Mouse (Mus musculus) limb, embryonic 15.5 days (tissue): ENCODE data around the gene Med12l. TPM values are rescaled to one million over a fixed set of nuclear protein-coding genes. Genes with fewer than 3 reads are reported as not detected.

ENCODE experiments used
- ATAC-seq: fragments of 200-750 bp; cut with Nextera tagmentation; 2 replicates; pipeline ENCODE4 v1.8.0; 2017; ENCODE audit warnings: low read depth, moderate TSS enrichment; ENCODE audit not compliant: insufficient number of reproducible peaks, low FRiP score, low TSS enrichment
- H3K27ac ChIP-seq: fragments of 300-500 bp; sonication (generic); 2 replicates; pipeline ENCODE4 v1.5.1; 2015; ENCODE audit warnings: moderate library complexity, mild to moderate bottlenecking, inconsistent platforms
- H3K27me3 ChIP-seq: fragments of 300-500 bp; sonication (generic); 2 replicates; pipeline ENCODE4 v1.6.1; 2015; ENCODE audit warnings: inconsistent platforms
- H3K36me3 ChIP-seq: fragments of 300-500 bp; sonication (generic); 2 replicates; pipeline ENCODE4 v1.6.1; 2015; ENCODE audit warnings: inconsistent platforms
- H3K4me1 ChIP-seq: fragments of 300-500 bp; sonication (generic); 2 replicates; pipeline ENCODE4 v1.6.1; 2015; ENCODE audit warnings: inconsistent platforms
- H3K4me2 ChIP-seq: fragments of 300-500 bp; sonication (generic); 2 replicates; pipeline ENCODE4 v1.6.1; 2015; ENCODE audit warnings: mild to moderate bottlenecking, inconsistent platforms
- H3K4me3 ChIP-seq: fragments of 300-500 bp; sonication (generic); 2 replicates; pipeline ENCODE4 v1.5.1; 2015; ENCODE audit warnings: mild to moderate bottlenecking, inconsistent platforms
- H3K9ac ChIP-seq: fragments of 300-500 bp; sonication (generic); 2 replicates; pipeline ENCODE4 v1.6.1; 2015; ENCODE audit warnings: inconsistent platforms
- H3K9me3 ChIP-seq: fragments of 300-500 bp; sonication (generic); 2 replicates; pipeline ENCODE4 v1.6.1; 2016; ENCODE audit warnings: inconsistent platforms
- WGBS: fragments of 180-500 bp; shearing (Covaris S2); methylation state at CpG from one replicate; pipeline ENCODE4 v1.1.7; 2015; 5-methylcytosine and 5-hydroxymethylcytosine counted together
- polyA plus RNA-seq: library from polyadenylated mRNA; unstranded; fragments of >200 nt; fragmentation: Nextera tagmentation; extraction: Ambion mirVana; gene quantifications from 2 replicates; pipeline ENCODE4 v1.2.1, GENCODE M21; 2015

Med12l gene
- polyA plus RNA-seq, 1 experiment from 2014 or later: 2.0 TPM

DNA sequence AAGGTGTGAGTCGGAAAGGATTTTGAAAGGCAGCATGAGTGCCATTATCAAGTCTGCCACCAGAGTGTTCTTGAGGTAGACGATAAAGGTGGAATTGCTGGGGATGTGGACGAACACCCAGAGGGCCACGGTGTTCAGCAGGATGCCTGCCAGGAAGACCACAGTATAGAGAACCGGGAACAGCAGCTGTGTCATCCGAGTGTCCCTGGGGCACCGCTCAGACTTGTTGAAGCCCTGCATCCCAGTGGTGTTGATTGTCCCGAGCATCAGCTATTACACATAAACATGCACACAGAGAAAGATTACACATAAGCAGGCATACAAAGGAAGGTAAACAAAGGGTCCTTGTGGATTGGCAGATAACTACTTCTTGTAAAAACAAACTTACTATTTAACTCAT is 204.5 kb downstream of the Med12l start:
- no peak for ATAC-seq
- 76% methylated on average over 8 of the region's 8 CpGs for WGBS

DNA sequence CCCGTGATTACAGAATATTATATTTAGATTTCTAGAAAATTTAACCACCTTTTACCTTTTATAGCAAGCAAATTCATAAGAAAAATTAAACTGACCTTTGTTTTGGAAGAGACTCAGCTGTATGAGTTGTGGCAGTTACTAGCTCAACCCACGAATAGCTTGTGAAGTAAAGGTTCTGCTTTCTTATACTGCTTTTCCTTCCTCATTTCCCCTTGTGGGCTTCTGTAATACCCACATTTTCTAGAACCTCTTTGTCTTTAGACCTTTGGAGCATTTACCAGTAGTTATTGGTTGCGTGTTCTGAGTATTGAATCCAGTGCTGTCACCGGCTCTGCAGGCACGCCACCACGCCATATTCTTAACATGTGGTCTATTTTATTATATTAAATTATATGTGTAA is 205.1 kb downstream of the Med12l start, which contains the start of gene P2ry13:
Gene P2ry13, minus strand, starts transcription at position 156 of the 400 bp plus-strand sequence.
- Histone ChIP-seq H3K36me3 (no peaks in the 10 kb centered on the region), H3K27me3 (no peaks in the 10 kb centered on the region), H3K9ac (no peak within 1 kb of the TSS), H3K27ac (no peak within 1 kb of the TSS), H3K4me1 (peaks cover 5% of the 10 kb centered on the region), H3K4me3 (no peak within 1 kb of the TSS), H3K4me2 (no peak within 1 kb of the TSS), H3K9me3 (no peaks in the 10 kb centered on the region)
- WGBS: 74% methylated on average over 6 of the region's 6 CpGs
- no peak for ATAC-seq

More for the DNA sequence above, 204.5 kb downstream of the Med12l start:
- Histone ChIP-seq H3K9me3 (no peaks in the 10 kb centered on the region), H3K9ac (no peak overlapping the region), H3K4me2 (no peak overlapping the region), H3K4me1 (peaks cover 5% of the 10 kb centered on the region), H3K4me3 (no peak overlapping the region), H3K27ac (no peak overlapping the region), H3K36me3 (no peaks in the 10 kb centered on the region), H3K27me3 (no peaks in the 10 kb centered on the region)

DNA sequence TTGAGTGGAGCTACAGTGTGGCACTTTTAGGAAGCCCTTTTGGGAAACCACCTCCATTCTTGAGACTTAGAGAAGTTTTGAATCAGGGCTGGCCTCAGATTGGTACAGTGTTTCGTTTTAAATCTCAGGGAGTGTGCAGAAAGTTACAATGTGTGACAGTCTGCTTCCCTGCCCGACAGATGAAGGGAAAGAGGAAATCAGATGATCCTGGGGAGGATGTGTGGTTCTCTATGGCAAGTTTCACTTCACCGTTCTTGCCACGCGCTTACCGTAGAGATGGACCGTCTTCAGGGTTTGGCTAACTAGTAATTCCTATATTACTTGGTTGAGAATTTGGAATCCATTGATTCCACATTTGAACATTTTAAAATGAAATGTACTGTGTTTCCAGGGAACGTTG is 206.2 kb downstream of the Med12l start:
- Histone ChIP-seq H3K36me3 (no peaks in the 10 kb centered on the region), H3K4me3 (no peak overlapping the region), H3K9ac (no peak overlapping the region), H3K9me3 (no peaks in the 10 kb centered on the region), H3K27ac (no peak overlapping the region), H3K27me3 (no peaks in the 10 kb centered on the region), H3K4me1 (peaks cover 5% of the 10 kb centered on the region), H3K4me2 (no peak overlapping the region)
- no peak for ATAC-seq
- 74% methylated on average over 8 of the region's 8 CpGs for WGBS

DNA sequence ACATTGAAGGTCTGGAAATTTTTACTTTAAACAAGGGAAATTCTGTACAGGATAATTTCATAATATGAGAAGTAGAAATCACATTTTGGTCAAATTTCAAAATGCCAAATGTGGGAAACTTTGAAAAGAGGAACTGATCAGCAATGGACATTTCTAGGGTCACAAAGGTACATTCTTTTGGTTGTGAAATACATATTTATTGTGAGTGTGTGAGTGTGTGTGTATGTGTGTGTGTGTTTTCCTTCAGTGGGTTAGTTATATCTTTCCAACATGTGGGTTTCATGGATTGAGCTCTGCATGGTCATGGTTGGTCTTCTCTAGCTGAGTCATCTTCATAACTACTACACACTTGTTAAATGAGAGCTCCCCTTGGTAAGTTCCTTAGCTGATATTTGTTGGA is 206.8 kb downstream of the Med12l start:
- Histone ChIP-seq H3K9ac (no peak overlapping the region), H3K4me1 (peaks cover 5% of the 10 kb centered on the region), H3K36me3 (no peaks in the 10 kb centered on the region), H3K27me3 (no peaks in the 10 kb centered on the region), H3K4me2 (no peak overlapping the region), H3K4me3 (no peak overlapping the region), H3K9me3 (no peaks in the 10 kb centered on the region), H3K27ac (no peak overlapping the region)
- ATAC-seq: no peak

DNA sequence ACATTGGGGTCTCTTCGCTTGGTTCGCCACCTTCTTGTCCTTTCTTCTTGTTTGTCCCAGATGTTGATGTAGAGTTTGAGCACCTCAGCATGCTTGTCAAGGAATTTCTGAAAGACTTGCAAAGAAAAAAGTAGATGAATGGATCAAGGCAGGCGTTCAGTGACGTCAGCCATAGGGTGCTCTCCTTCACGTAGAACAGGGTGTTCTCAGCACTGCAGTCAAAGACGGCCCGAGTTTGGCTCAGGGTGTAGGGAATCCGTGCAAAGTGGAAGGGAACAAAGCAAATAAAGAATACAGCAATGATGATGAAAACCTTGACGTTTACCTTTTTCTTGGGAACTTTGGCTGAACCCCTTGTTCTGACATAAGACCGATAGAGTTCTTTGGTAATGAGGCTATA is 211.6 kb downstream of the Med12l start:
- ATAC-seq: no peak
- Histone ChIP-seq H3K4me2 (no peak overlapping the region), H3K36me3 (no peaks in the 10 kb centered on the region), H3K27ac (no peak overlapping the region), H3K27me3 (no peaks in the 10 kb centered on the region), H3K4me1 (no peaks in the 10 kb centered on the region), H3K9ac (no peak overlapping the region), H3K4me3 (no peak overlapping the region), H3K9me3 (no peaks in the 10 kb centered on the region)
- 88% methylated on average over 10 of the region's 10 CpGs for WGBS

DNA sequence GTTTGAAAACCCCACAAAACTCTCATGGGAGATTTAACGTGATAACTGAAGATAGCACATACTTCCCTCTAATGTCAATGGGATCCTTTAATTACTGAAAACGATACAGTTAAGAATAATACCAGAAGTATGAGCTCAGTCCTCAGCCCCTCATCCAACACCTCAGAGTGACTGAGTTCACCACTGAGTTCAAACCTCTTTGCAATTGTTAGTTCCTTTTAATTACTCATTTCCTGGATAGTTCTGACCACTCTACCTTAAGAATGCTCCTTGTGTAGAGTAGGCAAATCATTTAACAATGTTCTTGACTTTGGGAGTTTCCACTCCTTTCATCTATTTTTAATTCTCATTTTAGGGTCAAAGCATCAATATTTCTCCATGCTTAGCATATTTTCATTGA is 213.7 kb downstream of the Med12l start:
- ATAC-seq: no peak
- Histone ChIP-seq H3K27me3 (no peaks in the 10 kb centered on the region), H3K9me3 (no peaks in the 10 kb centered on the region), H3K36me3 (no peaks in the 10 kb centered on the region), H3K27ac (no peak overlapping the region), H3K4me3 (no peak overlapping the region), H3K4me2 (no peak overlapping the region), H3K4me1 (no peaks in the 10 kb centered on the region), H3K9ac (no peak overlapping the region)
- WGBS: 75% methylated on average over 2 of the region's 2 CpGs

DNA sequence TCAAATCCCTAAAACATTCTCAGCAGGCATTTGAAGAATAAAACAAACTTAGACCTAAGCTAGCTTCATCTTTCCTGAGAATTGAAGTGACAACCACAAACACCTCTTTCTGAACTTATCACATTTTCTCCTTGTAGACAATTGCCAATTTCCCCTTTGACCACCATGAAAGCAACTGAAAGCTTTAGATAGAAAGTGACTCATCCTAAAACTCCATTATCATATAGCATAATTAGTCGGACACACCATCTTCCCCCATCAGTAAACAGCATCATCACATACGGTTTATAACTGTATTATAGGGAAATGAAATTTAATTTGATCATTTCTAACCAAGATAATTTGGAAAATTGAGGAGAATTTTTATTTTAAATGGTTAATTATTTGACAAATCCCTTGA is 216.7 kb downstream of the Med12l start:
- no peak for ATAC-seq
- WGBS: 89% methylated on average over 2 of the region's 2 CpGs
- Histone ChIP-seq H3K27me3 (no peaks in the 10 kb centered on the region), H3K4me3 (no peak overlapping the region), H3K4me1 (no peaks in the 10 kb centered on the region), H3K4me2 (no peak overlapping the region), H3K9ac (no peak overlapping the region), H3K36me3 (no peaks in the 10 kb centered on the region), H3K9me3 (no peaks in the 10 kb centered on the region), H3K27ac (no peak overlapping the region)

DNA sequence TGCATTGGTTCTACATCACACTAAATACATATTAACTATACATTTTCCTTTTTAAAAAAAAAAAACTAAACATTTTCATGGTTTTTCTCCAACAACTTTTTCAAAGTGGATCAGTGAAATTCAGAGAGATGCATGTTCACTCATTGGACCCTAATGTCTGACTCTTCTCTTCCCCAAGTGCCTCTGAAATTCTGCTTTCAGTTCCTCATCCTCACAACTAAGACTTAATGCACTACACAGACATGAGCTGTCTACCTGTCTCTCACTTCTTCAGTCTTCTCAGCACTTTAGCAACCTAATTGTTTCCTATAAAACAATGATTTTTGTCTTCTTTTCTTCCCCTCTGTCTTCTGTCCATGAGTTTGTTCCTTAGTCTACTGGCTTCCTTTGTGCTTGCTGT is 219.8 kb downstream of the Med12l start:
- Histone ChIP-seq H3K9me3 (no peaks in the 10 kb centered on the region), H3K9ac (no peak overlapping the region), H3K4me2 (no peak overlapping the region), H3K36me3 (no peaks in the 10 kb centered on the region), H3K27ac (no peak overlapping the region), H3K27me3 (no peaks in the 10 kb centered on the region), H3K4me1 (no peaks in the 10 kb centered on the region), H3K4me3 (no peak overlapping the region)
- no peak for ATAC-seq

DNA sequence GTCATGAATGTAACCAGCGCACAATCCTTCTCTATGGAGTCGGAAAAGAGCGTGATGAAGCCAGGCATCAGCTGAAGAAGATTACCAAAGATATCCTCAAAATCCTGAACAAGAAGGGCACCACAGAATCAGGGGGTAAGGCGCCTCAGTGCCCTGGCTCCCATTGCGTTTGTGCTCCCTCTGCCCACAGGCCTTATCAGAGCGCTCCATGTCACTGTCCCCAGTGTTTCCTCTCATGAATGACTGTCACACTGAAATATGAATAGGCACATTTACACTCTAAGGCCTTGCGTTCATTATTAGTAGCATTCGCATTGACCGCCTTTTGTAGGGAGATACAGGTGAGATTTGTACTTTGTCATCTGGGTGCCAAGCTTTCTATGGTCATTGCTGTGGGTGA is 222.1 kb downstream of the Med12l start:
- ATAC-seq: no peak

DNA sequence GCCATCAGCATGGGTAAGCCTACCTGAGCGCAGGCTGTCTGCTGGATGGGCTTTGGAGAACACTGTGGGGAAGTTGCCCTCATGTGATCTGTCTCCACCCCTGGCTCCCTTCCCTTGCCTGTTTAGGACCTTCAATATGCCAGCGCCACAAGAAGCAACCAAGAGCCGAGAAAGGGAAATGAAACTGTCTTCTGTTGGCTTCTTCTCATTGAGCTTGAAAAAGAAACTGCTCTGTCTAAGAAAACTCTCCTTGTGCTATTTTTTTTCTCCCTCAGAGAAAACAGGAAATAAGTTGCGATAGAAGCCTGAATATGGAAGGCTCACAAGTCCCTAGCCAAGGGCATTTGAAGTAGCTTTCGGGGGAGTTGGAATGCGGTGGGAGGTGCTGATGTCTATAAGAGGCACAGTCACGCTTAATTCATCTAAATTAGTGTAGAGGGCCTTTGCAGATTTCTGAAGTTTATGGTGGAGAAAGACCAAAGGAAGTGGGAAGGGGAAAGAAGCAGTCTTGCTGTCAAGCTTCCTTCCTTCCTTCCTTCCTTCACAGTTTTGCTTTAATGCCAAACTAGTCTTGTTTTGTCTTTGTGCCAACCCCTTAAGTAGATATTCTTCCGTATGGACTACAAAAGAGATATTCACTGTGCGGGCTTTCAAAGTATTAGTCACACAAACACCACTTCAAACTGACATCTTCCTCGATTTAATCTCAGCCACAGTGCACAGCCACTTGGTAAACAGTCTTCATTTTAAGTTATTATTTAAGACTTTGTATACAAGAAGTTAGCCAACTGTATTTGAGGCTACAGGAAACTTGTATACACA is 223.3 kb downstream of the Med12l start:
- Histone ChIP-seq H3K27me3 (no peaks in the 10 kb centered on the region), H3K9ac (no peak overlapping the region), H3K4me3 (no peak overlapping the region), H3K4me2 (no peak overlapping the region), H3K9me3 (no peaks in the 10 kb centered on the region), H3K36me3 (no peaks in the 10 kb centered on the region), H3K4me1 (no peaks in the 10 kb centered on the region), H3K27ac (no peak overlapping the region; the same call in 1 of the 2 replicates)
- ATAC-seq: no peak
- 55% methylated on average over 10 of the region's 10 CpGs for WGBS

More for the DNA sequence above, 222.1 kb downstream of the Med12l start:
- no peak overlapping the region for H3K9ac ChIP-seq
- H3K9me3 ChIP-seq: no peaks in the 10 kb centered on the region
- H3K27me3 ChIP-seq: no peaks in the 10 kb centered on the region
- H3K4me2 ChIP-seq: no peak overlapping the region
- no peaks in the 10 kb centered on the region for H3K36me3 ChIP-seq
- WGBS: 97% methylated on average over 9 of the region's 9 CpGs
- H3K4me3 ChIP-seq: no peak overlapping the region
- no peak overlapping the region for H3K27ac ChIP-seq
- H3K4me1 ChIP-seq: no peaks in the 10 kb centered on the region

DNA sequence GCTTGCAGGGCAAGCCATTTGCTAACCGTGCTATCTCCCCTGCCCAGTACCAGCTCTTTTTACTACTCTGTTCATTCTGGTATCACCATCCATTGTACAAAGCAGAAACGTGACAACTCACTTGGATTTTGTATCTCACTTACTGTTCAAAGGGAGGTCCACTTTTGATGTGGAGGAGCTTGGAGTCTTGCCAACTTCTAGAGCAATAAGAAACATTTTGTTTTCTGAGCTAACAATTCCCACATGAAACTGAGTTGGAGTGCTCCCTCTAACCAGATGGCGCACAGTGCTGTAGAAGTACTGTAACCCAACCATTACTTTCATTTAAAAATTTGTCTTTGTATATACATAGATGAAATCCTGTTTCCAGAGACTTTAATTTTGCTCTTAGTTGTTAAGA is 225.3 kb downstream of the Med12l start:
- H3K36me3 ChIP-seq: no peaks in the 10 kb centered on the region
- no peaks in the 10 kb centered on the region for H3K4me1 ChIP-seq
- no peaks in the 10 kb centered on the region for H3K9me3 ChIP-seq
- H3K9ac ChIP-seq: no peak overlapping the region
- H3K27ac ChIP-seq: no peak overlapping the region
- 50% methylated on average over 3 of the region's 3 CpGs for whole genome bisulfite sequencing
- ATAC-seq: no peak
- H3K4me3 ChIP-seq: no peak overlapping the region
- no peak overlapping the region for H3K4me2 ChIP-seq
- no peaks in the 10 kb centered on the region for H3K27me3 ChIP-seq

DNA sequence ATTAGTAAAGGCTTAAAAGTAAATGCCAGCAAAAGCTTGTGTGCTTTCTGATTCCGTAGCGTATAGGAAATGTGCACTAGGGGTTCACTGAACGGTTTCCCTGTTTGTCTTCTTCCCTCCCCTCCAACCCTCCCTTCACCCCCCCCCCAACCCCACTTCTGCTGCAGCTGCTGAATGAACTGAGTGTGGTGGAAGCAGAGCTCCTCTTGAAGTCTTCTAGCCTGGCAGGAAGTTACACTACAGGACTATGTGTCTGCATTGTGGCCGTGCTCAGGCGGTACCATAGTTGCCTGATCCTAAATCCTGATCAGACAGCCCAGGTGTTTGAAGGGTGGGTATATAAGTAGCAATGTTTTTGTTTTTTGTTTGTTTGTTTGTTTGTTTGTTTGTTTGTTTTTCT is 229.3 kb downstream of the Med12l start:
- Histone ChIP-seq H3K4me2 (no peak overlapping the region), H3K9me3 (no peaks in the 10 kb centered on the region), H3K27ac (no peak overlapping the region), H3K9ac (no peak overlapping the region), H3K36me3 (no peaks in the 10 kb centered on the region), H3K27me3 (no peaks in the 10 kb centered on the region), H3K4me3 (no peak overlapping the region), H3K4me1 (no peaks in the 10 kb centered on the region)
- WGBS: 57% methylated on average over 5 of the region's 5 CpGs
- no peak for ATAC-seq

DNA sequence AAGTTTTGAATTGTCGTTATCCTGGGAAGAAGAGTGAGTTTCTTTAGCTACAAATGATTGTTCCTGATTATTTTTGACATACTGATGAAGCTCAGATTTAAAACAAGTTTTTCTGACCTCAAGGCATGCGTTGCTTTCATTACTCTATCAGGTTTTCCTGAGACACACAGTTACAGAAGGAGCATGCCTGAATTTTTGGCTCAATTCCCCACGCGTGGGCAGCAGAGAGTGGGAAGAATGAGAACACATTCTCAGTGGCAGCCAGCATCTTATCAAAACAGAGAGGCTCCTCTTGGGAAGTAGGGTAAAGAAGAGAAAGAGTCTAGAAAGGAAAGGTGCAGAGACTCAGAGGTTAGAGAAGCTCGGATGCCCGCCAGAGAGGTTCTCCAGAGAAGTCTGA is 237.8 kb downstream of the Med12l start:
- ATAC-seq: no peak
- Histone ChIP-seq H3K36me3 (no peaks in the 10 kb centered on the region), H3K9ac (no peak overlapping the region), H3K4me2 (no peak overlapping the region), H3K27ac (no peak overlapping the region), H3K27me3 (no peaks in the 10 kb centered on the region), H3K4me3 (no peak overlapping the region), H3K4me1 (peaks cover 4% of the 10 kb centered on the region; the same call in 1 of the 2 replicates), H3K9me3 (no peaks in the 10 kb centered on the region)
- 51% methylated on average over 6 of the region's 6 CpGs for WGBS
